Mouse (Mus musculus) intestine, embryonic 14.5 days (tissue): ENCODE measurements around the gene Mdh1b. TPM values are rescaled to one million over a fixed set of nuclear protein-coding genes. Genes with fewer than 3 reads are reported as not detected.
A peak's percentile ranks its signal among the peaks of the same experiment; 100 is the strongest.

Experiments used
- ATAC-seq: fragments of 200-750 bp; cut with Nextera tagmentation; replicated peaks from 2 replicates; pipeline ENCODE4 v1.8.0; 2017; ENCODE audit warnings: low read depth, moderate number of reproducible peaks, moderate TSS enrichment, moderate library complexity; ENCODE audit not compliant: low FRiP score, low TSS enrichment
- DNase-seq: peaks from one replicate; pipeline ENCODE4 v3.0.0-alpha.2; 2018; ENCODE audit warnings: low spot score
- H3K27ac ChIP-seq: fragments of 300-500 bp; sonication (generic); 2 replicates; pipeline ENCODE4 v1.5.1; 2014; ENCODE audit warnings: low read depth, mild to moderate bottlenecking, control low read depth
- H3K27me3 ChIP-seq: fragments of 300-500 bp; sonication (generic); replicated peaks from 2 replicates; pipeline ENCODE4 v1.6.1; 2014; ENCODE audit warnings: low read length, control low read depth; ENCODE audit not compliant: control insufficient read depth, insufficient read depth
- H3K36me3 ChIP-seq: fragments of 300-500 bp; sonication (generic); 2 replicates; pipeline ENCODE4 v1.6.1; 2014; ENCODE audit warnings: low read length, control low read depth; ENCODE audit not compliant: control insufficient read depth, insufficient read depth
- H3K4me1 ChIP-seq: fragments of 300-500 bp; sonication (generic); replicated peaks from 2 replicates; pipeline ENCODE4 v1.6.1; 2014; ENCODE audit warnings: low read length, control low read depth, mixed read lengths; ENCODE audit not compliant: control insufficient read depth, insufficient read depth
- H3K4me2 ChIP-seq: fragments of 300-500 bp; sonication (generic); 2 replicates; pipeline ENCODE4 v1.6.1; 2014; ENCODE audit warnings: low read length
- H3K4me3 ChIP-seq: fragments of 300-500 bp; sonication (generic); 2 replicates; pipeline ENCODE4 v1.5.1; 2014; ENCODE audit warnings: low read depth, low read length, control low read depth, mixed read lengths
- H3K9ac ChIP-seq: fragments of 300-500 bp; sonication (generic); 2 replicates; pipeline ENCODE4 v1.6.1; 2014; ENCODE audit warnings: mild to moderate bottlenecking, low read length
- H3K9me3 ChIP-seq: fragments of 300-500 bp; sonication (generic); 2 replicates; pipeline ENCODE4 v1.6.1; 2016; ENCODE audit warnings: low read length, control low read depth; ENCODE audit not compliant: control insufficient read depth
- WGBS: fragments of 180-500 bp; shearing (Covaris S2); extraction: QIAGEN DNeasy Blood & Tissue Kit; methylation state at CpG from one replicate; pipeline ENCODE4 v1.1.7; 2014; 5-methylcytosine and 5-hydroxymethylcytosine counted together
- polyA plus RNA-seq: library from polyadenylated mRNA; unstranded; fragments of >200 nt; fragmentation: Nextera tagmentation; extraction: Ambion mirVana; gene quantifications from 2 replicates; pipeline ENCODE4 v1.2.1, GENCODE M21; 2014

The Mdh1b gene
- polyA plus RNA-seq, result not detected in 2 replicates

- Histone ChIP-seq H3K27me3 (no peaks in the 10 kb centered on the region), H3K36me3 (no peaks in the 10 kb centered on the region), H3K9ac (peak within 1 kb of the TSS; percentile 75), H3K4me1 (peaks cover 7% of the 10 kb centered on the region; the same call in 1 of the 2 replicates), H3K4me2 (peak within 1 kb of the TSS; percentile 62), H3K4me3 (peak within 1 kb of the TSS; percentile 70), H3K9me3 (no peaks in the 10 kb centered on the region), H3K27ac (no peak within 1 kb of the TSS)
- WGBS, result under 1% methylated on average over 31 of the region's 31 CpGs
- ATAC-seq, result peak; percentile 95
- DNase-seq, result peak; percentile 94
These were observed at the start of gene Mdh1b, which contains the start of gene Fastkd2 for GRCm38 (mm10) chr1:63730240-63730771. Gene Mdh1b (minus strand): TSS chr1:63730318. Gene Fastkd2 (plus strand): TSS chr1:63730614.

GRCm38 (mm10) chr1:63776902-63777630, 46.9 kb upstream of the Mdh1b start:
- no peaks in the 10 kb centered on the region for H3K9me3 ChIP-seq
- 59% methylated on average over 4 of the region's 4 CpGs for WGBS
- no peak for DNase-seq

GRCm38 (mm10) chr1:63776396-63776795, 46.3 kb upstream of the Mdh1b start:
- Histone ChIP-seq H3K4me2 (no peak overlapping the region), H3K27ac (no peak overlapping the region), H3K9ac (no peak overlapping the region), H3K36me3 (no peaks in the 10 kb centered on the region), H3K9me3 (no peaks in the 10 kb centered on the region), H3K4me1 (no peaks in the 10 kb centered on the region), H3K4me3 (no peak overlapping the region), H3K27me3 (no peaks in the 10 kb centered on the region)
- DNase-seq (no peak), ATAC-seq (no peak)
- WGBS, result 45% methylated on average over 1 of the region's 1 CpGs

More at GRCm38 (mm10) chr1:63776902-63777630, 46.9 kb upstream of the Mdh1b start:
- Histone ChIP-seq H3K27ac (no peak overlapping the region), H3K4me3 (no peak overlapping the region), H3K9ac (no peak overlapping the region), H3K4me1 (no peaks in the 10 kb centered on the region), H3K36me3 (no peaks in the 10 kb centered on the region), H3K4me2 (no peak overlapping the region), H3K27me3 (no peaks in the 10 kb centered on the region)
- no peak for ATAC-seq

- H3K4me3 ChIP-seq, result no peak overlapping the region
- no peak overlapping the region for H3K27ac ChIP-seq
- no peaks in the 10 kb centered on the region for H3K9me3 ChIP-seq
- no peak overlapping the region for H3K4me2 ChIP-seq
- no peak overlapping the region for H3K9ac ChIP-seq
- no peaks in the 10 kb centered on the region for H3K27me3 ChIP-seq
- no peaks in the 10 kb centered on the region for H3K36me3 ChIP-seq
- DNase-seq, result no peak
- ATAC-seq, result no peak
- 82% methylated on average over 7 of the region's 7 CpGs for WGBS
- no peaks in the 10 kb centered on the region for H3K4me1 ChIP-seq
These were observed 40.2 kb upstream of the Mdh1b start for GRCm38 (mm10) chr1:63770309-63770708.

- Histone ChIP-seq H3K4me1 (no peaks in the 10 kb centered on the region), H3K4me2 (no peak within 1 kb of the TSS), H3K27me3 (no peaks in the 10 kb centered on the region), H3K27ac (no peak within 1 kb of the TSS), H3K4me3 (no peak within 1 kb of the TSS), H3K9me3 (no peaks in the 10 kb centered on the region), H3K36me3 (no peaks in the 10 kb centered on the region), H3K9ac (no peak within 1 kb of the TSS)
- WGBS, result 68% methylated on average over 5 of the region's 5 CpGs
- ATAC-seq (no peak), DNase-seq (no peak)
These were observed 39.0 kb upstream of the Mdh1b start, which contains the start of gene 4933402D24Rik for GRCm38 (mm10) chr1:63769167-63769566. Gene 4933402D24Rik (minus strand): TSS chr1:63769267.

- no peak for DNase-seq
- no peak overlapping the region for H3K4me3 ChIP-seq
- no peak overlapping the region for H3K9ac ChIP-seq
- no peak overlapping the region for H3K4me2 ChIP-seq
- no peaks in the 10 kb centered on the region for H3K9me3 ChIP-seq
- H3K27me3 ChIP-seq, result no peaks in the 10 kb centered on the region
- H3K4me1 ChIP-seq, result 0 out of 2 replicates have a peak, but pooled peaks cover 3% of the 10 kb centered on the region
- WGBS, result 55% methylated on average over 8 of the region's 8 CpGs
- ATAC-seq, result no peak
- H3K27ac ChIP-seq, result no peak overlapping the region
- H3K36me3 ChIP-seq, result no peaks in the 10 kb centered on the region
These were observed 38.0 kb upstream of the Mdh1b start for GRCm38 (mm10) chr1:63768112-63768511.

- no peak overlapping the region for H3K9ac ChIP-seq
- no peak overlapping the region for H3K4me3 ChIP-seq
- 85% methylated on average over 7 of the region's 7 CpGs for WGBS
- H3K36me3 ChIP-seq, result no peaks in the 10 kb centered on the region
- no peak overlapping the region for H3K27ac ChIP-seq
- no peaks in the 10 kb centered on the region for H3K27me3 ChIP-seq
- no peaks in the 10 kb centered on the region for H3K9me3 ChIP-seq
- H3K4me2 ChIP-seq, result no peak overlapping the region
- 0 out of 2 replicates have a peak, but pooled peaks cover 3% of the 10 kb centered on the region for H3K4me1 ChIP-seq
- ATAC-seq (no peak), DNase-seq (no peak)
These were observed 34.3 kb upstream of the Mdh1b start for GRCm38 (mm10) chr1:63764395-63764794.

- ATAC-seq, result no peak
- H3K4me2 ChIP-seq, result no peak overlapping the region
- H3K27ac ChIP-seq, result peak overlapping the region; percentile 27; the same call in 1 of the 2 replicates
- H3K4me1 ChIP-seq, result 0 out of 2 replicates have a peak, but pooled peaks cover 3% of the 10 kb centered on the region
- no peak overlapping the region for H3K4me3 ChIP-seq
- no peaks in the 10 kb centered on the region for H3K27me3 ChIP-seq
- no peak for DNase-seq
- H3K9me3 ChIP-seq, result no peaks in the 10 kb centered on the region
- no peaks in the 10 kb centered on the region for H3K36me3 ChIP-seq
- H3K9ac ChIP-seq, result no peak overlapping the region
- 48% methylated on average over 7 of the region's 7 CpGs for WGBS
These were observed 33.8 kb upstream of the Mdh1b start for GRCm38 (mm10) chr1:63763881-63764386.
